In genomic region chr12:75817959-75818452, GRCm38 (mm10) we compare ENCODE assay signal across 8 mouse cellular contexts. TPM values are rescaled to one million over a fixed set of nuclear protein-coding genes. Genes with fewer than 3 reads are reported as not detected.
DNase-seq lines count a peak whose midpoint lies in the region; ATAC-seq and TF ChIP-seq lines count a peak whose summit lies in the region.

TSS of gene Syne2 (plus strand) at chr12:75818134.

- H3K27me3 ChIP-seq in heart, embryonic 11.5 days (ENCODE audit: control insufficient read depth, insufficient read depth, low read length) = no peaks in the 10 kb centered on the region
- 0 out of 2 replicates have a peak, but pooled peaks cover 3% of the 10 kb centered on the region for H3K27me3 ChIP-seq in kidney, embryonic 16.5 days (ENCODE audit: insufficient read depth, low read length)
- peaks cover 87% of the 10 kb centered on the region for H3K27me3 ChIP-seq in liver, embryonic 12.5 days (replicated peaks)
- H3K27me3 ChIP-seq in splenic B cell, adult 2 months (ENCODE audit: control insufficient read depth, insufficient read depth, low read length, poor library complexity, severe bottlenecking) = no peaks in the 10 kb centered on the region; the same call in 1 of the 2 replicates

- H3K4me2 ChIP-seq in heart, embryonic 11.5 days = peak within 1 kb of the TSS; percentile 66
- H3K4me2 ChIP-seq in kidney, embryonic 16.5 days (replicated peaks; ENCODE audit: low read depth, low read length) = peak within 1 kb of the TSS; percentile 62
- peak within 1 kb of the TSS; percentile 96 for H3K4me2 ChIP-seq in liver, embryonic 12.5 days

- peak within 1 kb of the TSS; percentile 80 for H3K27ac ChIP-seq in heart, embryonic 11.5 days (ENCODE audit: low read depth, low read length)
- peak within 1 kb of the TSS; percentile 80 for H3K27ac ChIP-seq in kidney, embryonic 16.5 days (ENCODE audit: low read length)
- H3K27ac ChIP-seq in liver, embryonic 12.5 days = 0 out of 2 replicates have a peak within 1 kb of the TSS, but pooled peaks have one; percentile 20

- H3K4me1 ChIP-seq in heart, embryonic 11.5 days (ENCODE audit: control insufficient read depth, insufficient read depth, low read length) = peaks cover 27% of the 10 kb centered on the region
- peaks cover 32% of the 10 kb centered on the region for H3K4me1 ChIP-seq in kidney, embryonic 16.5 days (ENCODE audit: insufficient read depth, low read length)
- H3K4me1 ChIP-seq in liver, embryonic 12.5 days = peaks cover 24% of the 10 kb centered on the region; the same call in 1 of the 2 replicates

- no peak for TF ChIP-seq CTCF in brain, embryonic 14.5 days (IDR thresholded peaks at IDR 0.05; ENCODE audit: borderline replicate concordance, extremely low read depth, insufficient read depth, insufficient read length)

- DNase-seq in B cell, adult 2 months = peak; percentile 80 to 84
- DNase-seq in brain, embryonic 14.5 days (ENCODE audit: low read depth) = peak; percentile 93
- DNase-seq in naive thymus-derived CD4-positive, alpha-beta T cell, adult 2 months (ENCODE audit: low read depth) = peak; percentile 77
- peak; percentile 86 for DNase-seq in splenic B cell, adult 2 months (ENCODE audit: low read depth, low spot score)

- peak within 1 kb of the TSS; percentile 96 for H3K9ac ChIP-seq in heart, embryonic 11.5 days (ENCODE audit: low read depth, low read length)
- peak within 1 kb of the TSS; percentile 96 for H3K9ac ChIP-seq in kidney, embryonic 16.5 days (replicated peaks; ENCODE audit: low read length)
- H3K9ac ChIP-seq in liver, embryonic 12.5 days = peak within 1 kb of the TSS; percentile 68

- H3K9me3 ChIP-seq in heart, embryonic 11.5 days (replicated peaks; ENCODE audit: control insufficient read depth, low read length) = no peaks in the 10 kb centered on the region
- no peaks in the 10 kb centered on the region for H3K9me3 ChIP-seq in kidney, embryonic 16.5 days (ENCODE audit: low read length)
- no peaks in the 10 kb centered on the region for H3K9me3 ChIP-seq in liver, embryonic 12.5 days (replicated peaks)

- no peaks in the 10 kb centered on the region for H3K36me3 ChIP-seq in heart, embryonic 11.5 days (ENCODE audit: control insufficient read depth, insufficient read depth, low read length)
- H3K36me3 ChIP-seq in kidney, embryonic 16.5 days (ENCODE audit: insufficient read depth, low read length) = no peaks in the 10 kb centered on the region
- H3K36me3 ChIP-seq in liver, embryonic 12.5 days = no peaks in the 10 kb centered on the region
- H3K36me3 ChIP-seq in splenic B cell, adult 2 months (ENCODE audit: control insufficient read depth, insufficient read depth, low read length, poor library complexity, severe bottlenecking) = no peaks in the 10 kb centered on the region

- peak; percentile 96 for TF ChIP-seq POLR2A in brain, embryonic 14.5 days (IDR thresholded peaks at IDR 0.05; ENCODE audit: borderline replicate concordance, extremely low read depth, insufficient read depth, insufficient read length, poor library complexity, severe bottlenecking)

- ATAC-seq in erythroblast, adult 5-6 weeks (replicated peaks; ENCODE audit: low FRiP score, poor library complexity, severe bottlenecking) = peak; percentile 70
- ATAC-seq in heart, embryonic 11.5 days (replicated peaks; ENCODE audit: insufficient number of reproducible peaks, low FRiP score, low TSS enrichment) = peak; percentile 90
- ATAC-seq in kidney, embryonic 16.5 days (ENCODE audit: low FRiP score, low TSS enrichment) = peak; percentile 96
- peak; percentile 81 for ATAC-seq in liver, embryonic 12.5 days

- WGBS in heart, embryonic 11.5 days (ENCODE audit: insufficient replicate concordance) = under 1% methylated on average over 49 of the region's 54 CpGs
- under 1% methylated on average over 53 of the region's 54 CpGs for WGBS in kidney, embryonic 16.5 days
- under 1% methylated on average over 54 of the region's 54 CpGs for WGBS in liver, embryonic 12.5 days (ENCODE audit: insufficient replicate concordance)

- H3K4me3 ChIP-seq in heart, embryonic 11.5 days (ENCODE audit: low read depth, low read length) = peak within 1 kb of the TSS; percentile 88
- H3K4me3 ChIP-seq in kidney, embryonic 16.5 days (ENCODE audit: low read length) = peak within 1 kb of the TSS; percentile 80
- H3K4me3 ChIP-seq in liver, embryonic 12.5 days = peak within 1 kb of the TSS; percentile 69

RNA-seq across cellular contexts. Expression of gene Syne2, which starts in this region (rescaled TPM):
- polyA plus RNA-seq in brain, embryonic 14.5 days (2012; rRNA removed) = 72.9 and 96.0 TPM in 2 replicates
- 10.8 and 11.1 TPM in 2 replicates for total RNA-seq in erythroblast, adult 5-6 weeks (2015; ENCODE audit: low replicate concordance)
- total RNA-seq in erythroblast, adult 5-6 weeks (2017; ENCODE audit: low replicate concordance) = 6.8 and 8.5 TPM in 2 replicates
- 45.2 and 64.1 TPM in 2 replicates for polyA plus RNA-seq in heart, embryonic 11.5 days (2014; fragmentation: Nextera tagmentation; extraction: Ambion mirVana)
- 58.7 and 61.9 TPM in 2 replicates for polyA plus RNA-seq in kidney, embryonic 16.5 days (2015; fragmentation: Nextera tagmentation; extraction: Ambion mirVana)
- polyA plus RNA-seq in liver, embryonic 12.5 days (2016; fragmentation: Nextera tagmentation; extraction: Ambion mirVana) = 11.2 and 11.3 TPM in 2 replicates

Comparison
In these comparisons a context has a peak if more than half of its experiments do, and no peak if none do; other contexts are left out.
1. Peak in every context shown above with its lines: DNase-seq, ATAC-seq, H3K4me3 ChIP-seq and H3K27ac ChIP-seq.
2. H3K27ac ChIP-seq: peak in every context shown above with its lines; median percentile 80 in heart, embryonic 11.5 days; 80 in kidney, embryonic 16.5 days; 20 in liver, embryonic 12.5 days.